Comparison of ENCODE assay signal across 8 mouse cellular contexts in the genomic region with DNA sequence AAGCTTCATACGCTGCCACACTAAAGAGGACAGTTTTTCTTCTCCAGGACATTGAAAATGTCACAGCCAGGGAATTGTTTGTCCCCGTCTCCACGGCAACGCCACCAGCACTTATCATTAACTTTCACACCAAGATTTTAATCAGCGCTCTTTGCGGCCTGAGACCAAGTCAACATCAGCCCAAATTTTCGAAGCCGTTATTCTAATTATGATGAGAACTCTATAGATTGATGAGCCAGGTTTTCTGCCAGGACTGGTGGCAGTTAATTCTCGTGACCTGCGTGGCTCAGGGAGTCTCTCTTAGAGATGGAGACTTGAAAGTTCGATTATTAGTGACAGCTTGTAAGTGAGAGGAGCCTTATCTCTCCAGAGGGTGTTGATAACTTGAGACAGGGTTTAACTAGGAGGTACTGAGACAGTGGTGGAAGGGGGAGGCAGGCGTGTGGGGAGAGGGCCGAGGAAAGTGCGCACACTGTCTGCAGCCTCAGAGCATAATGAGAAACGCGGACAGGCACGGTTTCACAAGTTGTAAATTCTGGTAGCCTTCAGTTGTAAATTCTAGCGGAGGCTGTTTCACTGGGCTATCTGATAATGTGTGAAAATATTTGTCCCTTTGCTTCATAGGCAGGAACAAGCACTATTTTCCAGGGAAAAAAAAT.
DNase-seq lines count a peak whose midpoint lies in the region; ATAC-seq lines count a peak whose summit lies in the region.

No protein-coding gene starts in this region.

- ATAC-seq in heart, embryonic 13.5 days (ENCODE audit: extremely low read depth, insufficient number of reproducible peaks, low FRiP score, low TSS enrichment): no peak
- peak; percentile 63 for ATAC-seq in hindbrain, embryonic 16.5 days
- no peak; the same call in 1 of the 2 replicates for ATAC-seq in midbrain, embryonic 16.5 days

- H3K27ac ChIP-seq in heart, embryonic 13.5 days (replicated peaks): no peak overlapping the region
- H3K27ac ChIP-seq in hindbrain, embryonic 16.5 days (ENCODE audit: low read depth, low read length): no peak overlapping the region
- H3K27ac ChIP-seq in midbrain, embryonic 16.5 days (ENCODE audit: low read length): no peak overlapping the region

- WGBS in heart, embryonic 13.5 days: 9% methylated on average over 18 of the region's 18 CpGs
- WGBS in hindbrain, embryonic 16.5 days: 16% methylated on average over 18 of the region's 18 CpGs
- WGBS in midbrain, embryonic 16.5 days: 19% methylated on average over 18 of the region's 18 CpGs

- peak overlapping the region; percentile 55 for H3K4me2 ChIP-seq in heart, embryonic 13.5 days
- H3K4me2 ChIP-seq in hindbrain, embryonic 16.5 days (ENCODE audit: low read length): no peak overlapping the region
- 0 out of 2 replicates have a peak overlapping the region, but pooled peaks have one; percentile 8 for H3K4me2 ChIP-seq in midbrain, embryonic 16.5 days (ENCODE audit: low read length)

- H3K36me3 ChIP-seq in heart, embryonic 13.5 days: no peaks in the 10 kb centered on the region
- H3K36me3 ChIP-seq in hindbrain, embryonic 16.5 days (ENCODE audit: control insufficient read depth, insufficient read depth, low read length): no peaks in the 10 kb centered on the region
- H3K36me3 ChIP-seq in midbrain, embryonic 16.5 days (ENCODE audit: control insufficient read depth, insufficient read depth, low read length): no peaks in the 10 kb centered on the region

- H3K27me3 ChIP-seq in heart, embryonic 13.5 days (replicated peaks): peaks cover 11% of the 10 kb centered on the region; the same call in 1 of the 2 replicates
- H3K27me3 ChIP-seq in hindbrain, embryonic 16.5 days (replicated peaks; ENCODE audit: control insufficient read depth, insufficient read depth, low read length): no peaks in the 10 kb centered on the region
- H3K27me3 ChIP-seq in midbrain, embryonic 16.5 days (ENCODE audit: control insufficient read depth, insufficient read depth, low read depth, low read length): no peaks in the 10 kb centered on the region

- no peaks in the 10 kb centered on the region for H3K9me3 ChIP-seq in heart, embryonic 13.5 days
- H3K9me3 ChIP-seq in hindbrain, embryonic 16.5 days (ENCODE audit: control insufficient read depth, low read length): no peaks in the 10 kb centered on the region
- H3K9me3 ChIP-seq in midbrain, embryonic 16.5 days (replicated peaks; ENCODE audit: control insufficient read depth, low read length, poor library complexity, severe bottlenecking): no peaks in the 10 kb centered on the region

- peak overlapping the region; percentile 40; the same call in 1 of the 2 replicates for H3K9ac ChIP-seq in heart, embryonic 13.5 days
- H3K9ac ChIP-seq in hindbrain, embryonic 16.5 days (ENCODE audit: low read depth, low read length): no peak overlapping the region
- no peak overlapping the region for H3K9ac ChIP-seq in midbrain, embryonic 16.5 days (ENCODE audit: low read depth, low read length)

- peaks cover 15% of the 10 kb centered on the region for H3K4me1 ChIP-seq in heart, embryonic 13.5 days
- H3K4me1 ChIP-seq in hindbrain, embryonic 16.5 days (ENCODE audit: control insufficient read depth, insufficient read depth, low read depth, low read length): peaks cover 6% of the 10 kb centered on the region
- H3K4me1 ChIP-seq in midbrain, embryonic 16.5 days (ENCODE audit: control insufficient read depth, insufficient read depth, low read length): peaks cover 13% of the 10 kb centered on the region

- intact Hi-C loops in left cerebral cortex, postnatal 4 days (cut with DNase I): loop anchor here (5.0 to 10.0 kb wide), 2 partner anchors 134 to 453 kb away; a partner anchor contains a TSS

- DNase-seq in heart, postnatal 4 days: no peak
- DNase-seq in embryo, embryonic 9.5 days (ENCODE audit: extremely low spot score): peak; percentile 39
- no peak for DNase-seq in left cerebral cortex, postnatal 4 days
- DNase-seq in thymus, postnatal 0 days (ENCODE audit: low spot score): no peak
- DNase-seq in c-Kit-positive CD71-positive TER-119-positive erythroid progenitor cells, embryonic 14.5 days (ENCODE audit: low spot score): no peak

- peak overlapping the region; percentile 18; the same call in 1 of the 2 replicates for H3K4me3 ChIP-seq in heart, embryonic 13.5 days
- H3K4me3 ChIP-seq in hindbrain, embryonic 16.5 days (ENCODE audit: low read length): no peak overlapping the region
- no peak overlapping the region for H3K4me3 ChIP-seq in midbrain, embryonic 16.5 days (ENCODE audit: low read depth, low read length)
